Mouse (Mus musculus) mouse embryonic stem cell (cell line): ENCODE measurements around the gene Rab31.
"Not testable (repeated sequence)": the region's sequence is repeated elsewhere in the genome, so short reads cannot be mapped to it uniquely, and the experiment has no call there.

ENCODE experiments used
- in situ Hi-C, 2 experiments: fragments of 300-500 bp; cut with MboI; formaldehyde crosslinking; loops; 1 replicate in 1 of 2; 3 replicates in 1 of 2; pipeline ENCODE4 v1.14.3; 2019 to 2020; ENCODE audit warnings: low sequenced_read_pairs in 2 of 2, low pct_unique_long_range_greater_than_20kb in 1 of 2, mixed read lengths in 1 of 2; ENCODE audit not compliant: unreplicated experiment in 1 of 2

Gene Rab31

DNA sequence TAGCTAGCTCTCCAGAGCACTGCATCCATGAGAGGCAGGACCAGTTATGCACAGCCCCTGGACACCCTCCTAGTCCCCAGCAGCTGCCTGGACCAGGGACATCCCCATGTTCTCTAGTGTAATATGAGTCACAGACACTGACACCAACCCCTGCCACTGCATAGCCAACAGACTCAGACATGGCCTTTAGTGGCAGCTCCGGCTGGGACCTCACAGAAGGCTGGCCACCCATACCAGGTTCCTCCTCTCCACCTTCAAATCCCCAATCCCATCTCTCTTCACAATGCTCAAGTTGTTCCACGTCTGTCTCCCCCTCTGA lies 123.4 kb downstream of the Rab31 start:
- in situ Hi-C loops: no loop called here

GRCm38 (mm10) chr17:65648371-65649174 lies 124.0 kb downstream of the Rab31 start:
- in situ Hi-C loops: no loop called here

DNA sequence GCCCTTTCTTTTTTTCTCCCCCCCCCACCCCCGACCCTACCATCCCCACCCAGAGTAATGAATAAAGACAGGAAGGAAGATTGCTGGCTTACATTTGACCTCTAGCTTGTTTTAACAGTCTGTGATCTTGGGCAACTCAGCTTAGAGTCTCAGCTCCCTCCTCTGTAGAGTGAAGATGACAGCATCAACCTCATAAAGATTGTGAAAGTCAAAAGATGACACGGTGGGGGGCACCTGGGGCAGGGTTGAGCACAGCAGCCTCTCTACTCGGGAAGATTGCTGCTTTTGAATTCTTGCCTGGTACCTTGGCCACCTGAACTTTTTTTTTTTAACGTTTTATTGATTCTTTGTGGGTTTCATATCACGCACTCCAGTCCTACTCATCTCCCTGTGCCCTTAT lies 124.6 kb downstream of the Rab31 start:
- in situ Hi-C loops: no loop called here

DNA sequence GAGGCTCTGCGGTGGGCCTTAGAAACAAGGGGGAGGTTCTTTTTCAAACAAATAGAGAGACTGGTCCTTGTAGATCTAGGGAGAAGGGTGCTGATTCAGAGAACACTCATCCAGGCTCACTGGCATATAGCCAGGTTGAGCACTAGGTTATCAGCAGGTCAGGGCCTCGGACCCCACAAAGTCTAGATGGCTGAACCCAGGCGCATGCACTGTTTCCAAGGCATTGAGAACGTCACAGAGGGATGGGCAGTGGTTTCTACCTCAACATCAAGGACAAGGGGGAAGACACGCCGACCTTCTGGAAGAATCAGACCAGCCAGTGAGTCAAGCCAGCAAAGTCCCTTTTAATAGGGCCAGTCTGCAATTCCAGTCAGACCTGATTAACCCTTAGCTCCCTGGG lies 125.3 kb downstream of the Rab31 start:
- in situ Hi-C loops: no loop called here

DNA sequence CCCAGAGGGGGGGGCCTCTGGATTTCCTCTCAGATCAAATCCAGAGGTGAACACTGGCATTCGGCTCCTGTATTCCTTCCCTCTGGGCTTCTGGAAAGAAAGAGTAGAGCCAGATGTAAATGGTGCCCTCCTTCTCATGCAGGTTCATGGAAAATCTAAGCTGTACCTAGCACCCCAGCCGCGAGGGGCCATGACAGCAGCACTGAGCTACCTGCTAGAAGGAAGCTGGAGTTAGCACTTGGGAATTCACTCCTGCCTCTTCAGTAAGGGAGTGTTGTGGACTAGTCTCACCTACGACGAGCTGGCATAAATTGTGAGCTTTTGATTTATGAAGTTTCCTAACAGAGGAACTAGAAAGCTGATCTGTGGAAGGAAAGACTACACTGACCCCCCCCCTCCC lies 129.0 kb downstream of the Rab31 start:
- in situ Hi-C loops: no loop called here

- in situ Hi-C loops: no loop called here
These were observed 129.5 kb downstream of the Rab31 start for GRCm38 (mm10) chr17:65643051-65643521.

- in situ Hi-C loops: no loop called here
These were observed 130.0 kb downstream of the Rab31 start for GRCm38 (mm10) chr17:65642578-65642991.

DNA sequence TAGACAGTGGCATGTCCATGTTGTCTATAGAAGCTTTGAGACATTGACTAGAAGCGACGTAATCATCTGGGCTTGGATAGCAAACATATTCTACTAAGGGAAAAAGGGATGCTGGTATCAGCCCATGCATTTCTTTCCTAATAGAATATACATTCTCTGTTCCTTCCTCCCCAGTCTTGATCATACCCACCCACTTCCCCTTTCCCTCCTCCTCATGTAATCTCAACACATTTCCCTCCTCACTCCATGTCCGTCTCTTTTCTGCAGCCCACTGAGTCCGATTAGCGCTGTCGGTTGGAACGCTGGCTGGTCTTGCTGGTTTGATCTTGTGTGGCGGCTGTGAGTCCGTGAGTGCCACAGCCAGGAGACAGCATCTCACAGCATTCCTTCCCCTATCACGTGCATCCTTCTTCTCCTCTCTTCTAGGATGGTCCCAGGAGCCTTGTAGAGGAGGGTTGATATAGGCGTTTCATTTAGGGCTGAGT lies 130.8 kb downstream of the Rab31 start, which contains the start of gene Txndc2:
Gene Txndc2 (minus strand): TSS at position 435 of the 485 bp plus-strand sequence.
- in situ Hi-C loops: no loop called here

GRCm38 (mm10) chr17:65639144-65639543 lies 133.4 kb downstream of the Rab31 start:
- in situ Hi-C loops: no loop called here

- in situ Hi-C loops: no loop called here
These were observed 136.7 kb downstream of the Rab31 start for GRCm38 (mm10) chr17:65635715-65636360.

GRCm38 (mm10) chr17:65629943-65630342 lies 142.6 kb downstream of the Rab31 start:
- in situ Hi-C loops: no loop called here

DNA sequence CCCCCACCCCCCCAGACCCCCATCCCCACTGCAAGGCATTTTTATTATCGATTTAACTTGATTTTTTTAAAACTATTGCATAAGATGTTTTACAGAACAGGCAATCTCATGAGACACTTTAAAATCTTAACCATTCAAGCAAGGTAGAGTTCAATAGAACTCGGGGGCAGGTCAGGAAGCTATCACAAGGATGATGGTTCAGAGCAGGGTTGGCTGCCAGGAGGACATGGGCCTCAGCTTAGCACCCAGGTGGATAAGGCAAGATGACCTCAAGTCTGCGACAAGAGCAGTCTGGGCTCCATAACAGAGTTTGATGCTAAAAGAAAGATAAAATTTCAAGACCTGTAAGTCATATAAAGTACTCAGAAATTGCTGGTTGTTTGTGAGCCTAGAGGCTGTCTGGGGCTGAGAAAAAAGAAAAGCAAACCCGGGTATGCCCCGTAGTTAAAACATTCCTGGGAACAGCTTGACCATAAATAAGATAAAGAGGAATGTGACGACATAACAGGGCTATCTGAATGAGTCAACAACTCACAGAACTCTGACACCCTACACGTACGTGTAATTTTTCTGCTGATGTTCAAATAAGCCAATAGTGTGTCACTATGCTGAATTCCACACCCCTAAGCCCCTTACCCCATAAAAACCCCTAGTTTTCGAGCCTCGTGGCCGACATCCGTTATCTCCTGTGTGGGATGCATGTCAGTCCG lies 143.6 kb downstream of the Rab31 start:
- in situ Hi-C loops: not testable (repeated sequence)

GRCm38 (mm10) chr17:65626301-65626700 lies 146.3 kb downstream of the Rab31 start:
- in situ Hi-C loops: no loop called here

DNA sequence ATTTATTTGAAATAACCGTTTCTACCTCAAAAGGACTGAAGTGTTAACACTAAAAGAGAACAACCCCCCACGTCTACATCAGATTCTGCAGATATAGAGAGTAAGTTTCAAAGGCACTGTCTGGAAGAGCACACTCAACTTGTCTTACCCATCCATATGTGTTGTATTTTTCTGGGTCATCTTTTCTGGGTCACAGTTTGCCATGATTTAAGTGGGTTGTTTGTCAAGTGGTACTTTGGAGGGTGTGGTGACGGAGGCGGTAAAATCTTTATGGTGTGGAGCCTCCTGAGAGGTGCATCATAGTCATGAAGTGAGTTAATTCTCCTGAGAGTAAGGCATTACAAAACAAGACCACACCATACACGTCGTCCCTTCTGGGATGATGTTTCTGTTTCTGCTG lies 147.0 kb downstream of the Rab31 start:
- in situ Hi-C loops: no loop called here

GRCm38 (mm10) chr17:65623130-65623529 lies 149.4 kb downstream of the Rab31 start:
- in situ Hi-C loops: no loop called here

DNA sequence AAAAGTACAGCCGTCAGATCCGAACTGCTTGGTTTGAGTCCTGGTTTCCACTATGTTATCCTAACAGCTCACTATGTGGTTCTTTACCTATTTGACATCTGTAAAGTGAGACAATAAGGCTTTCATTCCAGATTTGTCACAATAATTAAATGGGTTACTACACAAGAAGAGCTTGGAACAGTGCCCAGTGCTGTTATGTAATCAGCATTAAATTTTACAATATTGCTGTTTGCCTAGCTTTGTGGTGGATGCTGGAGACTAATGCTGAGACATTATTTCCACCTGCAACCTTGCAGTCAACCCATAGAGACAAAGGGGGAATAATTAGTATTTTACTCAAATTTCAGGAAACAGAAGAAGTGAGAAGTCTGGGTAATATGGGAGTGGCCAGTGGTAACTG lies 154.1 kb downstream of the Rab31 start:
- in situ Hi-C loops: no loop called here

DNA sequence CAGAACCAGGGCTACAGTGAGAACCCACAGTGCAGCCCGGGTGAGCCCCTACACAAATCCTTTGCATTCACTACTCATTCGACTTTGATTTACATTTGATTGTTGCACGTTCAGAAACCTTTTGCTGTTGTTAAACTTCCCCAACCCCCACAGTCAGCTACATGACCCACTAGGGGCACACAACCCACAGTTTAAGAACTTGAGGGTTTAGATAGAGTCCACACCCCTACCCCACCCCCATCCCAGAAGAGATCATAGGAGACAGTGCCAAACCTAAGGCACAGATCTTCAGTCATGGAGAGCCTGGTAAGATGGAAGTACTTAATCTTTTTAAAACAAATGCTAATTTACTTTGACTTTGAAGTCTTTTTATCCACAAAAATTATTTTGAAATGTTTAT lies 156.9 kb downstream of the Rab31 start:
- in situ Hi-C loops: no loop called here

DNA sequence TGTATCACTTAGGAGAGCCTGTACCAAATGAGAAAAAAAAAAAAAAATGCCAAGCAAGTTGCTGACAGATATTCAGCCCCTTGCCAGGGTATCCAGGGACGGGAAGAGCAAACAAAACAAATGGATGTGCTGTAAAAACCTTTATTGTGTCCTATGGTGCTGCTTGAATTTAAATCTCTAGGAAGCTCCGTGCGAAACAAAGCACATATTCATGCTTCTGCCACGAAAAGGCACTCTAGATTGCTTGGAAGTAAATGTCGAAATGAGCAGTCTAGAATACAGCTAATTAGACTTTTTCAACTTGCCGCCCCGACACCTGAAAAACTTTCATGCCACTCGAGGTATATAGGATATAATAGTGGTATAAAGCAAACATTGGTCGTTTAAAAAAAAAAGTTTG lies 158.1 kb downstream of the Rab31 start:
- in situ Hi-C loops: no loop called here
